ENCODE assay signal across 9 mouse cellular contexts in genomic region chr13:53426507-53426906, GRCm38 (mm10). TPM values are rescaled to one million over a fixed set of nuclear protein-coding genes. Genes with fewer than 3 reads are reported as not detected.
DNase-seq lines count a peak whose midpoint lies in the region; ATAC-seq and TF ChIP-seq lines count a peak whose summit lies in the region.
"Had no signal": no experiment of that assay in that cellular context is flagged by ENCODE, and none has a peak within 500 bp of the region (broad histone marks: within the 10 kb centered on the region; RNA-seq: fewer than 3 reads in every experiment).

No protein-coding gene starts in this region.

- no peak overlapping the region for H3K4me2 ChIP-seq in liver, postnatal 0 days (ENCODE audit: low read depth, low read length)

- TF ChIP-seq CTCF in MEL (IDR thresholded peaks at IDR 0.05 in 2 of 3, conservative IDR thresholded peaks at IDR 0.05 in 1 of 3; ENCODE audit: control insufficient read depth in 1 of 3, insufficient read depth in 1 of 3, low read depth in 2 of 3, low read length in 3 of 3, poor library complexity in 1 of 3, severe bottlenecking in 1 of 3), result peak; percentile 88 to 100 (median 100)
- peak; percentile 98 for TF ChIP-seq CTCF in liver, postnatal 0 days (IDR thresholded peaks at IDR 0.05; ENCODE audit: low read depth)

- H3K36me3 ChIP-seq in MEL (ENCODE audit: control insufficient read depth in 1 of 2, insufficient read depth in 2 of 2, low read length in 2 of 2), result no peaks in the 10 kb centered on the region
- no peaks in the 10 kb centered on the region for H3K36me3 ChIP-seq in liver, postnatal 0 days (replicated peaks; ENCODE audit: insufficient read depth, low read length)

- 19% methylated on average over 7 of the region's 7 CpGs for WGBS in liver, postnatal 0 days (ENCODE audit: insufficient replicate concordance)

- H3K79me2 ChIP-seq in MEL (ENCODE audit: control insufficient read depth, insufficient read depth, low read length, poor library complexity), result no peaks in the 10 kb centered on the region

- H3K9ac ChIP-seq in MEL (ENCODE audit: control insufficient read depth, low read depth, low read length, poor library complexity, severe bottlenecking), result no peak overlapping the region
- no peak overlapping the region for H3K9ac ChIP-seq in liver, postnatal 0 days (replicated peaks)

- ATAC-seq in liver, postnatal 0 days, result no peak

- no peak for TF ChIP-seq EP300 in MEL (IDR thresholded peaks at IDR 0.05; ENCODE audit: low read depth in 1 of 2, low read length in 2 of 2)
- no peak for TF ChIP-seq EP300 in liver, postnatal 0 days (IDR thresholded peaks at IDR 0.05; ENCODE audit: low read depth)

- no peaks in the 10 kb centered on the region for H3K27me3 ChIP-seq in MEL (ENCODE audit: control insufficient read depth in 1 of 2, insufficient read depth in 2 of 2, low read length in 2 of 2)
- no peaks in the 10 kb centered on the region for H3K27me3 ChIP-seq in liver, postnatal 0 days (ENCODE audit: insufficient read depth, low read length)

- DNase-seq in B cell, adult 2 months, result peak; percentile 85 to 87
- DNase-seq in MEL (ENCODE audit: low read depth, low spot score), result peak; percentile 78
- DNase-seq in cerebellum, adult 11-12 months, result peak; percentile 61
- DNase-seq in frontal cortex, postnatal 36 days (ENCODE audit: low spot score in 2 of 2), result peak; percentile 68 to 82
- DNase-seq in kidney, postnatal 25 days, result peak; percentile 83 to 92
- DNase-seq in liver, postnatal 0 days, result peak; percentile 86
- peak; percentile 82 to 83 for DNase-seq in right cerebral cortex, adult 2 months (ENCODE audit: low spot score in 2 of 2)
- DNase-seq in urinary bladder, postnatal 10 days (ENCODE audit: low spot score), result peak; percentile 42

- no peaks in the 10 kb centered on the region for H3K4me1 ChIP-seq in MEL (ENCODE audit: control insufficient read depth in 1 of 2, insufficient read depth in 2 of 2, low read length in 2 of 2)
- H3K4me1 ChIP-seq in liver, postnatal 0 days (ENCODE audit: insufficient read depth), result no peaks in the 10 kb centered on the region

- H3K4me3 ChIP-seq in MEL (ENCODE audit: control insufficient read depth in 1 of 2, insufficient read depth in 1 of 2, low read depth in 2 of 2, low read length in 2 of 2), result no peak overlapping the region
- H3K4me3 ChIP-seq in liver, postnatal 0 days (ENCODE audit: low read depth, low read length), result no peak overlapping the region

- no peak overlapping the region for H3K27ac ChIP-seq in MEL (ENCODE audit: control insufficient read depth, low read depth, low read length)
- no peak overlapping the region for H3K27ac ChIP-seq in liver, postnatal 0 days (ENCODE audit: low read depth)
- H3K27ac ChIP-seq: macrophage had no signal

- TF ChIP-seq RAD21 in MEL (IDR thresholded peaks at IDR 0.05; ENCODE audit: low read depth, low read length), result peak; percentile 75

- TF ChIP-seq POLR2A in MEL (IDR thresholded peaks at IDR 0.05; ENCODE audit: control insufficient read depth in 1 of 2, insufficient read depth in 1 of 2, low read depth in 1 of 2, low read length in 2 of 2, poor library complexity in 1 of 2), result no peak

- no peaks in the 10 kb centered on the region for H3K9me3 ChIP-seq in MEL (replicated peaks; ENCODE audit: insufficient read depth, low read length)
- no peaks in the 10 kb centered on the region for H3K9me3 ChIP-seq in liver, postnatal 0 days (ENCODE audit: low read length)

TF ChIP-seq in MEL, 35 proteins besides CTCF, POLR2A, EP300 and RAD21:
- peak; percentile 73 for TF ChIP-seq ZC3H11A (IDR thresholded peaks at IDR 0.05; ENCODE audit: low read depth, low read length)
- peak; percentile 85 for TF ChIP-seq SMC3 (IDR thresholded peaks at IDR 0.05; ENCODE audit: low read depth, low read length)
- TF ChIP-seq CHD2 (IDR thresholded peaks at IDR 0.05; ENCODE audit: low read length), result no peak

RNA-seq across cellular contexts. Expression of gene Msx2, which starts 46.4 kb away (rescaled TPM):
- total RNA-seq in MEL (2012; rRNA removed), result not detected in 2 replicates
- polyA plus RNA-seq in MEL (2012; ENCODE audit: insufficient read depth in 1 of 2, insufficient read length in 2 of 2, low read depth in 1 of 2, low replicate concordance in 2 of 2, missing spikeins in 1 of 2), result not detected
- polyA plus RNA-seq in liver, postnatal 0 days (2015; fragmentation: Nextera tagmentation; extraction: Ambion mirVana), result not detected in 2 replicates
- polyA plus RNA-seq: macrophage had no signal

RNA-seq across cellular contexts. Expression of gene Sptlc1, which starts 49.3 kb away (rescaled TPM):
- total RNA-seq in MEL (2012; rRNA removed), result not detected in 2 replicates
- not detected for polyA plus RNA-seq in MEL (2012; ENCODE audit: insufficient read depth in 1 of 2, insufficient read length in 2 of 2, low read depth in 1 of 2, low replicate concordance in 2 of 2, missing spikeins in 1 of 2)
- 10.2 and 10.3 TPM in 2 replicates for polyA plus RNA-seq in liver, postnatal 0 days (2015; fragmentation: Nextera tagmentation; extraction: Ambion mirVana)

Comparison
In these comparisons a context has a peak if more than half of its experiments do, and no peak if none do; other contexts are left out.
1. RNA of gene Sptlc1, which starts 49.3 kb away (polyA plus RNA-seq): 10.2 to 10.3 TPM in liver, postnatal 0 days; not detected in MEL; every median in the first group is over 10 times any median in the second.
2. Peak in every context shown above with its lines, with median percentiles within 50 percentile points of each other: DNase-seq.